Mouse (Mus musculus) adrenal gland, postnatal 14 days (tissue): Measurements from ENCODE around the gene Lyrm9. TPM values are rescaled to one million over a fixed set of nuclear protein-coding genes. Genes with fewer than 3 reads are reported as not detected.
A peak's percentile ranks its signal among the peaks of the same experiment; 100 is the strongest.
"Not testable (repeated sequence)": the region's sequence is repeated elsewhere in the genome, so short reads cannot be mapped to it uniquely, and the experiment has no call there.

Source experiments
- DNase-seq: peaks from one replicate; pipeline ENCODE4 v3.0.0; 2021; ENCODE audit warnings: mixed read lengths
- total RNA-seq: library from RNA; stranded (reverse); gene quantifications from 2 replicates; pipeline ENCODE4 v1.2.3, GENCODE M21; 2021

Lyrm9 gene
- total RNA-seq, 1 experiment from 2014 or later, result 32.7 TPM

DNA sequence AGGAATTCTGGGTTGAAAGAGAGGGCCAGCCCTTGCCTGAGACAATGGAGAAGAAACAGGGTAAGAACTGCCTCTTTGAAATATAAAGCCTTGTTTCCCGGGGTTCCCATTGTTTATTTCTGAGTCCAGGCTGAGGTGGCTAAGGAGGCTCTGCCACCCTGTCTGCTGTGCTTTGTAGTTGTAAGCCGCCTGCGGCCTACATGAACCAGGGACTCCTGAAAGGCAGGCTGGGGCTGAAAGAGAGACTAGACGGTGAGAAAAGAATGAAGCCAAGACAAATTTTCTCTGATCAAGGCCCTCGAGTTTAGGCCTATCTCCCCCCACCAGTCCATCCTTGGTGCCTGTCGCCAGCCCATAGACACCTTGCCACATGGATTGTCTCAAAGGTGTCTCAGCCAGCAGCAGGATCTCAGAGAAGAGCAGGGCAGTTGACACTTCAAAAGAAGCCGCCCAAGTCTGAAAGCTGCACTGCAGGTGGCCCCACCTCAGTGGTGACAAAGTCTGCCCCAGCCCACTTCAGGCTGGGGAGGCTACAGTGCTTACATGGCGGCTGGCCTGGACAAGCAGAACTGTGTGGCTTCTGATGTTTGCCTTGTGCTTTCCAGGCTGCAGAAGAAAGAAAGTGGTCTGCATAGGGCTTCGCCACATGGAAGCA, 25.0 kb downstream of the Lyrm9 start:
- no peak for DNase-seq

GRCm38 (mm10) chr11:78851871-78852265, 25.5 kb downstream of the Lyrm9 start:
- DNase-seq, result no peak

DNA sequence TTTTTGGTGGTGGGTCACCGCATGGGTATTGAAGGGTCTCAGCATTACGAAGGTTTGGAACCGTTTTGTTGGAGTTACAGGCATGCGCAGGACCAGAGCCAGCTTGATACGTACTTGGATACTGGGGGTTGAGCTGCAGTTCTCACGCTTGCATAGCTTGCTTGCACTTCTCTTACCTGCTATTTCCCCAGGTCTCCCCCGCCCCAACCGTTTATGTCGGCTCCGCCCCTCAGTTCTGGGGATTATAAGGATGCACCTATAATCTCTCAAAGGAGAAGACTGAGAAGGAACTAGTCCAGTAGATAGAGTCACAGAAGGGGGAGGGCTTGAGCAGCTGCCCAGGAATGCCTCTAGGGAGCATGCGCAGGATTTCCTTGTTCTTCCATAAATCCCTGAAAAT, 26.1 kb downstream of the Lyrm9 start:
- DNase-seq, result no peak

- peak; percentile 92 for DNase-seq
Measured at GRCm38 (mm10) chr11:78856310-78856709, 29.9 kb downstream of the Lyrm9 start.

- no peak for DNase-seq
Measured at GRCm38 (mm10) chr11:78857611-78858010, 31.2 kb downstream of the Lyrm9 start.

DNA sequence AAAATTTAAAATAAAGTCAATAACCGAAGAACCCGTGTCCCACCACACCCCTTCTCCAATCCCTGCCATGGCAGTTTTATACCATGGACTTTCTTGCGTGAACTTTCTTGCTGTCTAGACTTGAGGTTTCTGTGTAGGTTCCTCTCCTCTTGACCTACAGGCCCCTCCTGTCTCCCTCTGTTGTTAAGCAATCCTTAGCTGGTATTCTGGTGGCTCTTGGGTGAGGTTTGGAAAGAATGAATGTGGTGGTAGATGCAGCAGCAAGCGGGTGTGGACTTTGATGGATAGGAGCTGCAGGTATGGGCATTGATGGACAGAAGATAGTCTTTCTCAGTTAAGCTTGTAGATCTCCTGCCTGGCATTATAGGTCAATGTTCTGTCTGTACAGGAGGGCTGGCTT, 37.5 kb downstream of the Lyrm9 start:
- no peak for DNase-seq

DNA sequence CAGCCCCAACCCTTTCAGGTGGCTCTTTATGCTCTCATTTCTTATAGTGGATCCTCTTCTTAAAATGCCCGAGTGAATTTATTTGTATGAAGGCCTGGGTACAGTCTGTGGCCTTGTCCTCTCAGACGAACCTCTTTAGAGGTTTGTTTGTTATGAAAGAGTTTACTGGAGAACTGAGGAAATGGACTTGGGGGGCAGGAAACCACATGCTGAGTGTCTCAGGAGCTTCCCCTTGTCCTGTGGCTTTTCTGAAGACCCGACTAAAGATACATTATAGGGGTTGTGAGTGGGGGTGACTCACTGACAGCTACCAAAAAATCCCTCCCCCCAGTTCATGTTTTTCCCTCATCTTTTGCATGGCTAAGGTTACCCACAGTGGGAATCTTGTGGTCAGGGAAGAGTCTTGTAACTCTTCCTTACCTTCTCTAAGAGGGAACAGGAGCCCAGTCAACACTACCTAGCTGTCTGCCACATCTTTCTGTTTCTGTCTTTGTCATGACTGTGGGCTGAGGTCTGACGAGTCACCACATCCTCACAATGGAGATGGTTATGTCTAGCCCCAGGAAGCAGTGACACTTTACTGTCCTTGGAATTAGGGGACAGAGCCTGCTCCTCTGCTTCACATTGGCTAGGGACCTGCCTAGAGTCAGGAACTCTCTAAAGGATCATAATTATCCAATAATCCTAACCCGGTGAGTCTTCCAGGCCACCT, 38.3 kb downstream of the Lyrm9 start:
- no peak for DNase-seq

GRCm38 (mm10) chr11:78865314-78865713, 38.9 kb downstream of the Lyrm9 start:
- DNase-seq, result no peak

GRCm38 (mm10) chr11:78866486-78866885, 40.1 kb downstream of the Lyrm9 start:
- no peak for DNase-seq

DNA sequence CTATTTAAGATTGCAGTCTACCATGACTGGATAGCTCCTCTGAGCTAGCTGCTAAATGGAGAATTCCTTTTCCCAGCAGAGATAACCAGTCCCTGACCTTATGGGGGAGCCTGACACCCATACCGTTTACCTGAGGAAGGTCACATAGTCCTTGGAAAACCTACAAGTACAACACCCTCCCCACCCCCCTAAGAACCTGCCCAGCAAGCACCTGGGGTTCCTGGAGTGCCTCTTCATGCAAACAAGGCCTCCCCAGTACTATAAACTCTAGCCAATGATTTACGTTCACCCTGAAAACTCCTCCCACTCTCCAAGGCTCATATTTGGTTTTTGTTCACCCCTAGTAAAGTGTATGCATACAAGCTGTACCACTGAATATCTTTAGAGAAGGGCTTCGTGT, 41.3 kb downstream of the Lyrm9 start:
- DNase-seq, result no peak

- not testable (repeated sequence) for DNase-seq
Measured at GRCm38 (mm10) chr11:78869205-78869604, 42.8 kb downstream of the Lyrm9 start.

GRCm38 (mm10) chr11:78870891-78871290, 44.5 kb downstream of the Lyrm9 start:
- DNase-seq, result no peak

- DNase-seq, result no peak
Measured at GRCm38 (mm10) chr11:78872782-78873181, 46.4 kb downstream of the Lyrm9 start.

GRCm38 (mm10) chr11:78879727-78880126, 53.3 kb downstream of the Lyrm9 start:
- no peak for DNase-seq

- no peak for DNase-seq
Measured at GRCm38 (mm10) chr11:78886693-78887092, 60.3 kb downstream of the Lyrm9 start.

DNA sequence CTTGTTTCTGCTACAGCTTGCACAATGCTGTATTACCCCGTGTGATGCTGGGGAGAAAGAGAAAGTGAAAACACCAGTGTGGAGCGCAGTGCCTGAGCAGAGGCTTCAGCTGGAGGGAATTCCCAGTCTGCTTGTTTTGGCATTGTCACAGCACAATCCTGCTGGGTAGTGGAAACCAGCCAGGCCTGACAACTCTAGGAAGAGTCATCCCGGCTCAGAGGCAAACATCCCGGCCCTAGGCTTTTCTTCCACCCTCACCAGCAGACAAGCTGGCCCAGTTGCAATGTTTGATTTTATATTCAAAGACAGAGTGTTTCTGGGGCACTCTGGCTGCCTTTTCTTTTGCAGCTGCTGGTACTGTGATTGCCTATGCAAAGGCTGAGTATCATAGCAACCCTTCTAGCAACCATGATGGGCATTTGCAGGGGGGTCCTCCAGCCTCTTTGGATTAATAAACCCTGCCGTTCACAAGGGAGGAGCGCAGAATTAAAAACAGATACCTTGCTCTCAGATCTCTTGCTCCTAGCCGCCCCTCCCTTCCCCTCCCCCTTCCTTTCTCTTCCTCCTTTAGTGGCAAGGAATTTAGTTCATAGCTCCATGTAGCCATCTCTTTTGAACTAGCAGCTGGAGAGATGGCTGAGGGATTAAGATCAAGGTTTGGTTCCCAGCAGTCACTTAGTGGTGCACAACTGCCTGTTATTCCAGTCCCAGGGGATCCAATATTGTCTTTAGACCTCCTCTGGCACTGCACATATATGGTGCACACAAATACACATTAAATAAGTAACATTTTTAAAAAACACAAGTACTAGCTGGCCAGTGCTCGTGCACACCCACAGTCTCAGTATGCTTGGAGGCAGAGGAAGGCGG, 61.0 kb downstream of the Lyrm9 start:
- DNase-seq, result peak; percentile 87

GRCm38 (mm10) chr11:78889156-78889555, 62.8 kb downstream of the Lyrm9 start:
- DNase-seq, result no peak

Other genes starting within 250 kb of the Lyrm9 start
- gene Nlk, start 129.2 kb upstream of the Lyrm9 start, total RNA-seq, result 51.7 and 53.0 TPM in 2 replicates
- gene Ccnq, start 74.9 kb upstream of the Lyrm9 start, total RNA-seq, result 34.1 and 35.6 TPM in 2 replicates
- 2.8 and 4.1 TPM in 2 replicates for gene Nos2, start 94.2 kb downstream of the Lyrm9 start, total RNA-seq
- gene Lgals9, start 158.4 kb downstream of the Lyrm9 start, total RNA-seq, result 39.8 and 79.2 TPM in 2 replicates